In genomic region chr4:120392748-120393147, GRCm38 (mm10) we compare ENCODE assay signal across 16 mouse cellular contexts. TPM values are rescaled to one million over a fixed set of nuclear protein-coding genes. Genes with fewer than 3 reads are reported as not detected.
DNase-seq lines count a peak whose midpoint lies in the region; ATAC-seq and TF ChIP-seq lines count a peak whose summit lies in the region.
"Had no signal": no experiment of that assay in that cellular context is flagged by ENCODE, and none has a peak within 500 bp of the region (broad histone marks: within the 10 kb centered on the region; RNA-seq: fewer than 3 reads in every experiment).

No protein-coding gene starts in this region.

- 27% methylated on average over 3 of the region's 3 CpGs for WGBS in intestine, embryonic 16.5 days
- 30% methylated on average over 3 of the region's 3 CpGs for WGBS in liver, embryonic 14.5 days (ENCODE audit: insufficient replicate concordance)

- intact Hi-C loops in heart, postnatal 36 days (cut with DNase I), result loop anchor here (5.0 kb wide), 1 partner anchor 75 kb away; no protein-coding TSS in a partner anchor

- peak; percentile 90 for ATAC-seq in intestine, embryonic 16.5 days
- ATAC-seq in liver, embryonic 14.5 days (ENCODE audit: insufficient read depth), result peak; percentile 69; the same call in 1 of the 2 replicates

- peaks cover 3% of the 10 kb centered on the region for H3K4me1 ChIP-seq in intestine, embryonic 16.5 days (ENCODE audit: control insufficient read depth, insufficient read depth, low read length)
- H3K4me1 ChIP-seq in liver, embryonic 14.5 days (replicated peaks; ENCODE audit: control insufficient read depth in 2 of 2, insufficient read depth in 2 of 2, low read length in 1 of 2), result peaks cover 8 to 11% of the 10 kb centered on the region in 2 experiments; a peak in 3 of 4 replicates
- H3K4me1 ChIP-seq: embryonic facial prominence, embryonic 12.5 days had no signal

- no peaks in the 10 kb centered on the region for H3K27me3 ChIP-seq in intestine, embryonic 16.5 days (replicated peaks; ENCODE audit: control insufficient read depth, insufficient read depth, low read length)
- no peaks in the 10 kb centered on the region; the same call in 1 of the 2 replicates for H3K27me3 ChIP-seq in liver, embryonic 14.5 days (ENCODE audit: control insufficient read depth, insufficient read depth, low read length)
- H3K27me3 ChIP-seq: embryonic facial prominence, embryonic 12.5 days had no signal

- H3K9me3 ChIP-seq in intestine, embryonic 16.5 days (ENCODE audit: control insufficient read depth, low read length), result no peaks in the 10 kb centered on the region
- H3K9me3 ChIP-seq in liver, embryonic 14.5 days (ENCODE audit: control insufficient read depth, low read length), result no peaks in the 10 kb centered on the region
- H3K9me3 ChIP-seq: embryonic facial prominence, embryonic 12.5 days; forebrain, embryonic 10.5 days had no signal

- no peak overlapping the region for H3K27ac ChIP-seq in intestine, embryonic 16.5 days (ENCODE audit: low read length)
- no peak overlapping the region for H3K27ac ChIP-seq in liver, embryonic 14.5 days
- H3K27ac ChIP-seq: embryonic facial prominence, embryonic 12.5 days; forebrain, embryonic 10.5 days; left cerebral cortex, adult 2 months had no signal

- no peak overlapping the region for H3K4me3 ChIP-seq in intestine, embryonic 16.5 days (ENCODE audit: low read length)
- H3K4me3 ChIP-seq in liver, embryonic 14.5 days (ENCODE audit: insufficient read depth in 1 of 2, low read depth in 2 of 2, low read length in 2 of 2), result no peak overlapping the region
- H3K4me3 ChIP-seq: embryonic facial prominence, embryonic 12.5 days; forebrain, embryonic 10.5 days; left cerebral cortex, adult 2 months; myocyte had no signal

- H3K9ac ChIP-seq in intestine, embryonic 16.5 days (ENCODE audit: low read depth, low read length), result no peak overlapping the region
- no peak overlapping the region; the same call in 1 of the 2 replicates for H3K9ac ChIP-seq in liver, embryonic 14.5 days (replicated peaks)
- H3K9ac ChIP-seq: embryonic facial prominence, embryonic 12.5 days; lung, embryonic 14.5 days had no signal

- no peak for TF ChIP-seq EP300 in liver, embryonic 14.5 days (IDR thresholded peaks at IDR 0.05; ENCODE audit: low read depth)

- no peak overlapping the region for H3K4me2 ChIP-seq in intestine, embryonic 16.5 days (ENCODE audit: low read depth, low read length)
- 0 out of 2 replicates have a peak overlapping the region, but pooled peaks have one; percentile 4 for H3K4me2 ChIP-seq in liver, embryonic 14.5 days (ENCODE audit: low read depth)
- H3K4me2 ChIP-seq: embryonic facial prominence, embryonic 12.5 days; lung, embryonic 14.5 days had no signal

- DNase-seq in heart, adult 11 months, result peak; percentile 83
- no peak for DNase-seq in heart, postnatal 36 days
- DNase-seq in c-Kit-positive CD71-positive TER-119-positive erythroid progenitor cells, embryonic 14.5 days (ENCODE audit: low spot score), result peak; percentile 47
- DNase-seq in liver, embryonic 14.5 days (ENCODE audit: low read depth in 3 of 3, low spot score in 3 of 3), result peak in 1 of 3 experiments; percentile 30
- no peak for DNase-seq in cerebellum, adult 9-11 months
- DNase-seq in gastrocnemius, adult 18-20 months (ENCODE audit: low spot score), result no peak
- DNase-seq in layer of hippocampus, postnatal 14 days (ENCODE audit: low spot score in 2 of 2), result no peak
- DNase-seq: adrenal gland, postnatal 36 days; cerebellum, postnatal 36 days; kidney, adult 2 months had no signal

- TF ChIP-seq CTCF in liver, embryonic 14.5 days (IDR thresholded peaks at IDR 0.05; ENCODE audit: low read depth), result no peak

- H3K36me3 ChIP-seq in intestine, embryonic 16.5 days (ENCODE audit: control insufficient read depth, insufficient read depth, low read length), result no peaks in the 10 kb centered on the region
- H3K36me3 ChIP-seq in liver, embryonic 14.5 days (replicated peaks; ENCODE audit: control insufficient read depth, insufficient read depth, low read depth), result no peaks in the 10 kb centered on the region
- H3K36me3 ChIP-seq: embryonic facial prominence, embryonic 12.5 days; forebrain, embryonic 10.5 days had no signal

RNA-seq across cellular contexts. Expression of gene Scmh1, which starts 12.3 kb away (rescaled TPM):
- total RNA-seq in heart, postnatal 36 days (2021), result 10 to 100 TPM; 56.4 to 59.8 TPM
- 22.6 and 24.0 TPM in 2 replicates for polyA plus RNA-seq in intestine, embryonic 16.5 days (2015; fragmentation: Nextera tagmentation; extraction: Ambion mirVana)
- 11.0 and 12.5 TPM in 2 replicates for polyA plus RNA-seq in liver, embryonic 14.5 days (2012; rRNA removed)
- 12.3 and 14.2 TPM in 2 replicates for polyA plus RNA-seq in liver, embryonic 14.5 days (2014; fragmentation: Nextera tagmentation; extraction: Ambion mirVana)
- total RNA-seq in gastrocnemius, adult 18-20 months (2021), result 10 to 100 TPM; 43.5 to 46.9 TPM
- total RNA-seq in layer of hippocampus, postnatal 14 days (2021), result 100 to 1,000 TPM; 112 TPM

Comparison
In these comparisons a context has a peak if more than half of its experiments do, and no peak if none do; other contexts are left out.
1. DNase-seq: peak in heart, adult 11 months (single experiment) and c-Kit-positive CD71-positive TER-119-positive erythroid progenitor cells, embryonic 14.5 days (single experiment); none in heart, postnatal 36 days (0 of 2), cerebellum, adult 9-11 months (single experiment), gastrocnemius, adult 18-20 months (single experiment) and layer of hippocampus, postnatal 14 days (0 of 2).